Mouse (Mus musculus): Measurements from ENCODE around the gene Lmbrd1. TPM values are rescaled to one million over a fixed set of nuclear protein-coding genes. Genes with fewer than 3 reads are reported as not detected.
"Not testable (repeated sequence)": the region's sequence is repeated elsewhere in the genome, so short reads cannot be mapped to it uniquely, and the experiment has no call there.

Gene Lmbrd1
- polyA plus RNA-seq, 1 experiment from 2014 or later: 33.7 TPM

- not testable (repeated sequence) for H3K4me2 ChIP-seq (ENCODE audit: low read length); H3K9me3 ChIP-seq (replicated peaks; ENCODE audit: control insufficient read depth, low read length); ATAC-seq; H3K9ac ChIP-seq (ENCODE audit: low read length); H3K4me3 ChIP-seq (ENCODE audit: low read depth, low read length); H3K27ac ChIP-seq (ENCODE audit: low read depth, low read length); H3K36me3 ChIP-seq (ENCODE audit: control insufficient read depth, insufficient read depth, low read length); DNase-seq (ENCODE audit: low spot score); H3K27me3 ChIP-seq (replicated peaks; ENCODE audit: control insufficient read depth, insufficient read depth, low read length); H3K4me1 ChIP-seq (ENCODE audit: control insufficient read depth, insufficient read depth, low read length)
- 96% methylated on average over 21 of the region's 21 CpGs for WGBS
These were observed 129.5 kb downstream of the Lmbrd1 start for GRCm38 (mm10) chr1:24807971-24808370.

Other genes starting within 250 kb of the Lmbrd1 start
- 0.32 and 1.1 TPM in 2 replicates for gene Col19a1, start 91.2 kb upstream of the Lmbrd1 start, polyA plus RNA-seq (2014; fragmentation: Nextera tagmentation; extraction: Ambion mirVana)

Data from forebrain, embryonic 14.5 days (tissue).